Mouse (Mus musculus): Measurements from ENCODE around the gene Ncoa5. TPM values are rescaled to one million over a fixed set of nuclear protein-coding genes. Genes with fewer than 3 reads are reported as not detected.
A peak's percentile ranks its signal among the peaks of the same experiment; 100 is the strongest.

Ncoa5 gene
- total RNA-seq, 2 experiments from 2014 or later = 19.7 to 22.8 TPM

GRCm38 (mm10) chr2:164997721-164998428 lies 36.8 kb downstream of the Ncoa5 start:
- intact Hi-C loops (cut with DNase I) = no loop called here

GRCm38 (mm10) chr2:164996848-164997720 lies 37.6 kb downstream of the Ncoa5 start:
- DNase-seq = peak in 1 of 2 experiments; percentile 18
- intact Hi-C loops (cut with DNase I) = no loop called here

More at GRCm38 (mm10) chr2:164997721-164998428, 36.8 kb downstream of the Ncoa5 start:
- DNase-seq = peak; percentile 44 to 56

- intact Hi-C loops (cut with DNase I) = no loop called here
- no peak for DNase-seq
Measured at GRCm38 (mm10) chr2:164995976-164996375, 38.7 kb downstream of the Ncoa5 start.

- no peak for DNase-seq
- intact Hi-C loops (cut with DNase I) = no loop called here
Measured at GRCm38 (mm10) chr2:164994659-164995428, 39.8 kb downstream of the Ncoa5 start.

- no peak for DNase-seq
- intact Hi-C loops (cut with DNase I) = no loop called here
Measured at GRCm38 (mm10) chr2:164994156-164994555, 40.5 kb downstream of the Ncoa5 start.

GRCm38 (mm10) chr2:164991808-164992207 lies 42.9 kb downstream of the Ncoa5 start:
- DNase-seq = no peak
- intact Hi-C loops (cut with DNase I) = no loop called here

GRCm38 (mm10) chr2:164991111-164991510 lies 43.6 kb downstream of the Ncoa5 start:
- intact Hi-C loops (cut with DNase I) = no loop called here

GRCm38 (mm10) chr2:164988777-164989176 lies 45.9 kb downstream of the Ncoa5 start:
- intact Hi-C loops (cut with DNase I) = no loop called here

More at GRCm38 (mm10) chr2:164991111-164991510, 43.6 kb downstream of the Ncoa5 start:
- DNase-seq = no peak

GRCm38 (mm10) chr2:164986371-164987027 lies 48.2 kb downstream of the Ncoa5 start:
- DNase-seq = no peak
- intact Hi-C loops (cut with DNase I) = no loop called here

More at GRCm38 (mm10) chr2:164988777-164989176, 45.9 kb downstream of the Ncoa5 start:
- DNase-seq = no peak

GRCm38 (mm10) chr2:164985962-164986361 lies 48.7 kb downstream of the Ncoa5 start:
- DNase-seq = no peak
- intact Hi-C loops (cut with DNase I) = no loop called here

GRCm38 (mm10) chr2:164979749-164980148 lies 54.9 kb downstream of the Ncoa5 start:
- intact Hi-C loops (cut with DNase I) = no loop called here
- peak; percentile 75 to 76 for DNase-seq

GRCm38 (mm10) chr2:164975611-164976010 lies 59.1 kb downstream of the Ncoa5 start:
- intact Hi-C loops (cut with DNase I) = no loop called here
- no peak for DNase-seq

GRCm38 (mm10) chr2:164972646-164973045 lies 62.0 kb downstream of the Ncoa5 start:
- intact Hi-C loops (cut with DNase I) = no loop called here
- DNase-seq = no peak

GRCm38 (mm10) chr2:164970631-164971196 lies 64.0 kb downstream of the Ncoa5 start:
- intact Hi-C loops (cut with DNase I) = no loop called here
- DNase-seq = no peak

GRCm38 (mm10) chr2:164969348-164969781 lies 65.3 kb downstream of the Ncoa5 start:
- intact Hi-C loops (cut with DNase I) = no loop called here
- DNase-seq = no peak

GRCm38 (mm10) chr2:164968451-164968851 lies 66.2 kb downstream of the Ncoa5 start:
- DNase-seq = peak; percentile 81 to 88
- intact Hi-C loops (cut with DNase I) = no loop called here

- intact Hi-C loops (cut with DNase I) = no loop called here
- no peak for DNase-seq
Measured at GRCm38 (mm10) chr2:164967761-164968440, 66.8 kb downstream of the Ncoa5 start.

- no peak for DNase-seq
- intact Hi-C loops (cut with DNase I) = no loop called here
Measured at GRCm38 (mm10) chr2:164967193-164967592, 67.5 kb downstream of the Ncoa5 start.

GRCm38 (mm10) chr2:164966381-164966780 lies 68.3 kb downstream of the Ncoa5 start:
- intact Hi-C loops (cut with DNase I) = no loop called here
- DNase-seq = peak; percentile 38 to 66

Measured in heart, postnatal 14 days (tissue).